Mouse (Mus musculus) E14TG2a.4 (cell line): ENCODE measurements around the gene Pacrg.

Source experiments
- H3K27me3 ChIP-seq: 2 replicates; pipeline ENCODE4 v1.6.1; 2014; ENCODE audit warnings: low read length, control low read depth; ENCODE audit not compliant: insufficient read depth
- H3K36me3 ChIP-seq: 2 replicates; pipeline ENCODE4 v1.6.1; 2014; ENCODE audit warnings: low read length, control low read depth; ENCODE audit not compliant: insufficient read depth
- H3K4me1 ChIP-seq: replicated peaks from 2 replicates; pipeline ENCODE4 v1.6.1; 2014; ENCODE audit warnings: low read depth, low read length, control low read depth
- H3K4me3 ChIP-seq: replicated peaks from 2 replicates; pipeline ENCODE4 v1.5.1; 2014; ENCODE audit warnings: mild to moderate bottlenecking, low read length
- H3K9me3 ChIP-seq: 2 replicates; pipeline ENCODE4 v1.6.1; 2014; ENCODE audit warnings: low read length, control low read depth
- CTCF ChIP-seq: conservative IDR thresholded peaks from 2 replicates; pipeline ENCODE4 v1.5.1; 2014; ENCODE audit warnings: low read length
- NANOG ChIP-seq: IDR thresholded peaks from 2 replicates; pipeline ENCODE4 v1.6.1; 2014; ENCODE audit warnings: borderline replicate concordance, low read length, mixed read lengths
- POU5F1 ChIP-seq: IDR thresholded peaks from 2 replicates; pipeline ENCODE4 v1.6.1; 2014; ENCODE audit warnings: low read length, borderline replicate concordance

Pacrg gene

GRCm38 (mm10) chr17:10425311-10425710 lies 414.8 kb downstream of the Pacrg start:
- Histone ChIP-seq H3K4me3 (0 out of 2 replicates have a peak overlapping the region, but pooled peaks have one; percentile 10), H3K36me3 (no peaks in the 10 kb centered on the region), H3K27me3 (no peaks in the 10 kb centered on the region), H3K9me3 (no peaks in the 10 kb centered on the region), H3K4me1 (peaks cover 38% of the 10 kb centered on the region)
- TF ChIP-seq CTCF (no peak), POU5F1 (no peak)

GRCm38 (mm10) chr17:10417558-10418253 lies 422.4 kb downstream of the Pacrg start:
- no peak for TF ChIP-seq POU5F1
- peak; percentile 53; the same call in 1 of the 2 replicates for TF ChIP-seq NANOG
- no peaks in the 10 kb centered on the region for H3K9me3 ChIP-seq
- H3K4me1 ChIP-seq, result no peaks in the 10 kb centered on the region
- no peak overlapping the region for H3K4me3 ChIP-seq
- no peaks in the 10 kb centered on the region for H3K36me3 ChIP-seq
- H3K27me3 ChIP-seq, result no peaks in the 10 kb centered on the region

- no peak overlapping the region for H3K4me3 ChIP-seq
- H3K4me1 ChIP-seq, result no peaks in the 10 kb centered on the region
- no peaks in the 10 kb centered on the region for H3K9me3 ChIP-seq
- TF ChIP-seq CTCF (no peak), NANOG (no peak), POU5F1 (no peak)
- H3K27me3 ChIP-seq, result no peaks in the 10 kb centered on the region
- H3K36me3 ChIP-seq, result no peaks in the 10 kb centered on the region
Observed at GRCm38 (mm10) chr17:10416995-10417394, 423.1 kb downstream of the Pacrg start.

- no peaks in the 10 kb centered on the region for H3K36me3 ChIP-seq
- H3K4me1 ChIP-seq, result no peaks in the 10 kb centered on the region
- no peak overlapping the region for H3K4me3 ChIP-seq
- TF ChIP-seq NANOG (no peak), CTCF (no peak), POU5F1 (no peak)
- no peaks in the 10 kb centered on the region for H3K9me3 ChIP-seq
- no peaks in the 10 kb centered on the region for H3K27me3 ChIP-seq
Observed at GRCm38 (mm10) chr17:10416101-10416500, 424.0 kb downstream of the Pacrg start.

GRCm38 (mm10) chr17:10414383-10414782 lies 425.7 kb downstream of the Pacrg start:
- 0 out of 2 replicates have a peak, but pooled peaks cover 3% of the 10 kb centered on the region for H3K9me3 ChIP-seq
- no peaks in the 10 kb centered on the region for H3K27me3 ChIP-seq
- H3K4me1 ChIP-seq, result no peaks in the 10 kb centered on the region
- TF ChIP-seq POU5F1, result no peak
- no peak for TF ChIP-seq NANOG
- no peak for TF ChIP-seq CTCF
- no peaks in the 10 kb centered on the region for H3K36me3 ChIP-seq
- H3K4me3 ChIP-seq, result no peak overlapping the region

- no peak for TF ChIP-seq NANOG
- TF ChIP-seq CTCF, result no peak
- TF ChIP-seq POU5F1, result no peak
- no peak overlapping the region for H3K4me3 ChIP-seq
- peaks cover 3% of the 10 kb centered on the region for H3K4me1 ChIP-seq
- no peaks in the 10 kb centered on the region for H3K27me3 ChIP-seq
- H3K36me3 ChIP-seq, result no peaks in the 10 kb centered on the region
- 0 out of 2 replicates have a peak, but pooled peaks cover 3% of the 10 kb centered on the region for H3K9me3 ChIP-seq
Observed at GRCm38 (mm10) chr17:10413870-10414269, 426.2 kb downstream of the Pacrg start.

GRCm38 (mm10) chr17:10410597-10411476 lies 429.3 kb downstream of the Pacrg start:
- TF ChIP-seq CTCF, result no peak
- no peak for TF ChIP-seq NANOG
- no peak for TF ChIP-seq POU5F1
- Histone ChIP-seq H3K27me3 (peaks cover 3% of the 10 kb centered on the region; the same call in 1 of the 2 replicates), H3K36me3 (no peaks in the 10 kb centered on the region), H3K4me1 (peaks cover 33% of the 10 kb centered on the region), H3K4me3 (no peak overlapping the region), H3K9me3 (0 out of 2 replicates have a peak, but pooled peaks cover 3% of the 10 kb centered on the region)

GRCm38 (mm10) chr17:10408681-10409081 lies 431.4 kb downstream of the Pacrg start:
- TF ChIP-seq NANOG (peak; percentile 66), CTCF (no peak), POU5F1 (no peak)
- H3K4me1 ChIP-seq, result peaks cover 54% of the 10 kb centered on the region
- no peak overlapping the region for H3K4me3 ChIP-seq
- H3K36me3 ChIP-seq, result no peaks in the 10 kb centered on the region
- H3K9me3 ChIP-seq, result 0 out of 2 replicates have a peak, but pooled peaks cover 3% of the 10 kb centered on the region
- H3K27me3 ChIP-seq, result peaks cover 3% of the 10 kb centered on the region; the same call in 1 of the 2 replicates
